Mouse (Mus musculus) liver, embryonic 12.5 days (tissue): Measurements from ENCODE around the gene Nup188. TPM values are rescaled to one million over a fixed set of nuclear protein-coding genes. Genes with fewer than 3 reads are reported as not detected.
A peak's percentile ranks its signal among the peaks of the same experiment; 100 is the strongest.

Source experiments
- ATAC-seq: fragments of 200-750 bp; cut with Nextera tagmentation; 2 replicates; pipeline ENCODE4 v1.8.0; 2017; ENCODE audit warnings: moderate number of reproducible peaks, mild to moderate bottlenecking, moderate library complexity
- H3K27ac ChIP-seq: fragments of 300-500 bp; sonication (generic); 2 replicates; pipeline ENCODE4 v1.5.1; 2016; ENCODE audit warnings: mild to moderate bottlenecking
- H3K27me3 ChIP-seq: fragments of 300-500 bp; sonication (generic); replicated peaks from 2 replicates; pipeline ENCODE4 v1.6.1; 2016; ENCODE audit warnings: mild to moderate bottlenecking, moderate library complexity
- H3K36me3 ChIP-seq: fragments of 300-500 bp; sonication (generic); 2 replicates; pipeline ENCODE4 v1.6.1; 2016; ENCODE audit warnings: mild to moderate bottlenecking, moderate library complexity
- H3K4me1 ChIP-seq: fragments of 300-500 bp; sonication (generic); 2 replicates; pipeline ENCODE4 v1.6.1; 2016
- H3K4me2 ChIP-seq: fragments of 300-500 bp; sonication (generic); 2 replicates; pipeline ENCODE4 v1.6.1; 2016; ENCODE audit warnings: mild to moderate bottlenecking, moderate library complexity
- H3K4me3 ChIP-seq: fragments of 300-500 bp; sonication (generic); 2 replicates; pipeline ENCODE4 v1.5.1; 2016; ENCODE audit warnings: mild to moderate bottlenecking, moderate library complexity
- H3K9ac ChIP-seq: fragments of 300-500 bp; sonication (generic); 2 replicates; pipeline ENCODE4 v1.6.1; 2016; ENCODE audit warnings: mild to moderate bottlenecking, moderate library complexity
- H3K9me3 ChIP-seq: fragments of 300-500 bp; sonication (generic); replicated peaks from 2 replicates; pipeline ENCODE4 v1.6.1; 2016; ENCODE audit warnings: mild to moderate bottlenecking, moderate library complexity
- WGBS: fragments of 180-500 bp; shearing (Covaris S2); methylation state at CpG from one replicate; pipeline ENCODE4 v1.1.7; 2016; ENCODE audit not compliant: insufficient replicate concordance; 5-methylcytosine and 5-hydroxymethylcytosine counted together
- polyA plus RNA-seq: library from polyadenylated mRNA; unstranded; fragments of >200 nt; fragmentation: Nextera tagmentation; extraction: Ambion mirVana; gene quantifications from 2 replicates; pipeline ENCODE4 v1.2.1, GENCODE M21; 2016

Gene Nup188
- polyA plus RNA-seq, 1 experiment from 2014 or later, result 23.9 TPM

DNA sequence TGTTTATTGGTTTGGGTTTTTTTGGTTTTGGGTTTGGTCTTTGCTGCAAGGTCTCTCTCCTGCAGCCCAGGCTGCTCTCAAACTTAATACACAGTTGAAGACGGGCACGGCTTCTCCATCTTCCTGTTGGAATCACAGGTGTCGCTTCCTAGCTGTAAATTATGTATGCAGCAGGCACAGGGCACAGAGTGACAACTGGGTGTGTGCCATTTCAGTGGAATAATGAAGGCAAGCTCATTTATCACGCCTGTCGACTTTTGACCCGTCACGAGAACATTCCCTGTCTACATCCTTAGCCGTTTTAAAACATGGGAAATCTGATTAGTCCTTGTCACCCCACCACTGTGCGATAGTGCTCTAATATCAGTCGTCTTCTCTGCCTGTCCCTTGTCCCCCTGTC, 74.4 kb downstream of the Nup188 start:
- Histone ChIP-seq H3K4me2 (no peak overlapping the region), H3K27ac (no peak overlapping the region), H3K36me3 (no peaks in the 10 kb centered on the region), H3K4me3 (no peak overlapping the region), H3K9me3 (0 out of 2 replicates have a peak, but pooled peaks cover 4% of the 10 kb centered on the region), H3K9ac (no peak overlapping the region), H3K4me1 (peaks cover 57% of the 10 kb centered on the region), H3K27me3 (no peaks in the 10 kb centered on the region)
- 75% methylated on average over 10 of the region's 10 CpGs for WGBS
- ATAC-seq, result no peak

DNA sequence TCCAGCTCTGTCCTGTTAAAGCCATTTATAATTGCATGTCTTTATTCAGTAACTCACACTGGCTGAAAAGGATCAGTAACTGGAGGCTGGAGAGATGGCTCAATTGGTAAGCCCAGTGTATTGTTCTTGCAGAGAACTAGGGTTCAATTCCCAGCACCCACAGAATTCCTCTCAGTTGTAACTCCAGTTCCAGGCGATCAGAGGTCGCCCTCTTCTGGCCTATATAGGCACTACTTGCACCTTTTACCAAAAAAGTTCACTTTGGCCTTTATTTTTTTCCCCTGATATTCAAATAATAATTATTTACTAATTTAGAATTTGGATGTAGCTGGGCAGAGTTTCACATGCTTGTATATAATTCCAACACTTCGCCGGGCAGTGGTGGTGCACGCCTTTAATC, 76.7 kb downstream of the Nup188 start:
- H3K27me3 ChIP-seq, result no peaks in the 10 kb centered on the region
- no peak for ATAC-seq
- 0 out of 2 replicates have a peak, but pooled peaks cover 4% of the 10 kb centered on the region for H3K9me3 ChIP-seq
- H3K9ac ChIP-seq, result 0 out of 2 replicates have a peak overlapping the region, but pooled peaks have one; percentile 50
- no peak overlapping the region for H3K4me2 ChIP-seq
- H3K4me3 ChIP-seq, result no peak overlapping the region
- peaks cover 45% of the 10 kb centered on the region for H3K4me1 ChIP-seq
- no peak overlapping the region for H3K27ac ChIP-seq
- H3K36me3 ChIP-seq, result peaks cover 19% of the 10 kb centered on the region
- 67% methylated on average over 5 of the region's 5 CpGs for WGBS

DNA sequence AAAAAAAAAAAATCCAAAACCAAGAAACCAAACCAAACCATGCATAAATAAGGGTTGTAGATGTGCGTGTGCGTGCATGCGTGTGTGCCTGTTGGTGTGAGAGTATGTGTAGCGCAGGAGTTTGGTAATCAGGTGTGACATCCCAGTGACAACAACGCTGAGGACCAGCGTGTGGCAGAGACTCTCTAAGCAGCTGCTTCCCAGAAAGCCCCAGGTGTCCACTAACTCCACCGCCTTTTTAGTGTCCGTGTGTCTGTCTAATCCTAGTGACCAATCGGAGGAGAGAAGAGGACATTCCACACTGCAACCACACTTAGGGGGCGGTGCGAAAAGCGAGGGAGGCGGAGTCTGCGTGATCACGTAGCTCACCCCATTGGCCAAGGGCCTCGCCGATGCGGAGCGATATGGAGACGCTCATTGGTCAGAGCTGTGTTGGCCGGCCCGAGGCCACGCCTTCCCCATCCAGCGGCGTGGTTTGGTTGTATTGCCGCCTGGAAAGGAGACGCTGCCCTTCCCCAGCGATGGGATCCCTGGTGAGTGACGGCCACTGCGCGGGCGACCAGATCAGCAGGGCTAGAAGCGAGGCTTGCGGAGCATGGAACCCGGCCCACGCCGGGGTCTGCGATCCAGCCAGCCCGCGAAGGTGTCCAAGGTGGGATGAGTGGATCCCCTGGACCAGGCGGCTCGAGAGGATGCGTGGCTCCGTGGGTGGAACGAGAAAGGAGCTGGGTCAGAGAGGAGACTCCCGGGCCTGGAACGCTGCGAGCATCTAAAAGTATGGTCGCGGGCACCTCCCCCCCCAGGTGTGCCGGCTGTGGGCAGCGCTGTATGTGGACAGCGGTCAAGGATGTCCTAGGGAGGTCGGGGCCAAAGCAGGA, 77.8 kb downstream of the Nup188 start, which contains the start of gene Miga2:
Miga2 (plus strand) TSS at position 461 of the 878 bp plus-strand sequence.
- H3K4me1 ChIP-seq, result peaks cover 35% of the 10 kb centered on the region
- peak; percentile 97 for ATAC-seq
- peak within 1 kb of the TSS; percentile 75 for H3K27ac ChIP-seq
- H3K36me3 ChIP-seq, result peaks cover 30% of the 10 kb centered on the region
- no peaks in the 10 kb centered on the region for H3K27me3 ChIP-seq
- peak within 1 kb of the TSS; percentile 91 for H3K9ac ChIP-seq
- under 1% methylated on average over 54 of the region's 54 CpGs for WGBS
- 0 out of 2 replicates have a peak, but pooled peaks cover 4% of the 10 kb centered on the region for H3K9me3 ChIP-seq
- peak within 1 kb of the TSS; percentile 92 for H3K4me3 ChIP-seq
- peak within 1 kb of the TSS; percentile 94 for H3K4me2 ChIP-seq

DNA sequence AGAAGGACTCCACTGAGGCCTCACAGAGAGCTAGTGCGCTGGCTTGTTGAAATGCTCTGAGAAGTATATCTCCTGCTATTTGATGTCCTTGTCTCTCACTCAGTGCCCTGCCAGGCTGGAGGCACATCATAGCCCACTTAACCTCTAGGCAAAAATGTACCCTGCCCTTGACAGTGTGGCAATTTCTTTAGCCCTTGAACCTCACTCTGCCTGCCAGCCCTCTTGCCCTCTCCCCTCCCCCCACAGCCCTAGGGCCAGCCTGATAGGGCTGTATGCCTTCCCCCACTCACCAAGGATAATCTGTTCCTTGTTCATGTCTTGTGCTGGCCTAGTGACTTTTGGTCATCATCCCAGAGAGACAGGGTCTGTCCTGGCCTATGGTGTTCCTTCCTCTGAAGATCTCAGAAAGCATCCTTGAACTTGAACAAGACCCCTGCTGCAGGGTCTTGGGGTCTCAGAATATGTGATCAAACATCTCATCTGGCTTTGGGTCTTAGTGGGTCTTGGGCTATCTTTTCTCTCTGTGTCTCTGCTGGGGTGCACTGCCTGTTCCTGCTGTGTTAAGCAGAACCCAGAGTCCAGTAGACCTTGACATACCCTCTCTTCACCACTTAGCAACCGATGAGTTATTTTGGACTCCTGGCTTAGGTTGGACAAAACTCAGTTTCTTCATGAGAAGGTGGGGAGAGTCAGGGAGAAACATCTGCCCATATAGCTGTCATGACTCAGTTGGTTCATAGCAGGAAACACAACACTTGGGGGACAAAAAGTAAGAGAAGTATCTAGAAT, 79.3 kb downstream of the Nup188 start:
- ATAC-seq, result no peak
- Histone ChIP-seq H3K9me3 (0 out of 2 replicates have a peak, but pooled peaks cover 4% of the 10 kb centered on the region), H3K4me2 (peak overlapping the region; percentile 94), H3K4me1 (peaks cover 27% of the 10 kb centered on the region), H3K9ac (peak overlapping the region; percentile 91), H3K4me3 (peak overlapping the region; percentile 92), H3K27ac (0 out of 2 replicates have a peak overlapping the region, but pooled peaks have one; percentile 75), H3K36me3 (peaks cover 45% of the 10 kb centered on the region), H3K27me3 (no peaks in the 10 kb centered on the region)
- 84% methylated on average over 2 of the region's 2 CpGs for WGBS

DNA sequence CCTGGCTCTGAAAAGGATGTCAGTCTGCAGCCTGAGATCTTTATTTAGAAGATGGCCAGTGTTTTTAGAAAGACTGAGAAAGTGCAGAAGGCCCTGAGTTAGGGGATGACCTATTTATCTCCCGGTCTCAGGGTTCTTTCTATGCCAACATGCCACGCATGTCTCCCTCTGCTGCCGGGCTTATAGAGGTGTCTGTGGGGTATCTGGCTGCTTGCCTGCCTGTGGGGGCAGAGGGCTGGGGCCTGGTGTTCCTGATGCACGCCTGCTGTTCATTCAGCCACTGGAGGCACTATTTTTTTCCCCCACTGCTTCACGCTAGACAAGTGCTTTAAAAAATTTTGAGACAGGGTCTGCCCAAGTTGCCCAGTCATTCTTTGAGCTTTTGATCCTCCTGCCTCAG, 80.0 kb downstream of the Nup188 start:
- H3K27me3 ChIP-seq, result no peaks in the 10 kb centered on the region
- WGBS, result 71% methylated on average over 5 of the region's 5 CpGs
- H3K36me3 ChIP-seq, result peaks cover 52% of the 10 kb centered on the region
- no peak overlapping the region for H3K4me2 ChIP-seq
- H3K27ac ChIP-seq, result no peak overlapping the region
- no peak for ATAC-seq
- no peak overlapping the region for H3K4me3 ChIP-seq
- peaks cover 27% of the 10 kb centered on the region for H3K4me1 ChIP-seq
- no peak overlapping the region for H3K9ac ChIP-seq
- H3K9me3 ChIP-seq, result 0 out of 2 replicates have a peak, but pooled peaks cover 4% of the 10 kb centered on the region

DNA sequence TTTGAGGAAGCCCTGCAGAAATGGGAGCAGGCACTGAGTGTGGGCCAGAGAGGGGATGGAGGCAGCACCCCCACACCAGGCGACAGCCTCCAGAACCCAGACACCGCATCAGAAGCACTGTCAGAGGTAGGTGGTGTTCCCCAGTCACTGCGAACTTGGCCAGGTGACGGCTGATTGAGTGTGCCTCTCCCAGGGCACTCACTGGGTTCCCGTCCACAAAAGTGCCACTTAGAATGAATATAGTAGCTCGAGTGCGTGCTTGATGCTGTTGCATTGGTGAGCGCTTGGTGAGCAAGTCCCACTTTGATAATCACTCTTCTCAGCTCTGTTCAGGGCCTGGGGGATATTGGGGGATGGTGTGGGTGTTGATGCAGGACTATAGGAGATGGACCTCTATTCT, 85.3 kb downstream of the Nup188 start:
- Histone ChIP-seq H3K36me3 (peaks cover 92% of the 10 kb centered on the region), H3K27ac (no peak overlapping the region), H3K9me3 (no peaks in the 10 kb centered on the region), H3K9ac (no peak overlapping the region), H3K4me2 (no peak overlapping the region), H3K27me3 (no peaks in the 10 kb centered on the region), H3K4me1 (peaks cover 8% of the 10 kb centered on the region; the same call in 1 of the 2 replicates), H3K4me3 (no peak overlapping the region)
- WGBS, result 91% methylated on average over 8 of the region's 8 CpGs
- no peak for ATAC-seq

DNA sequence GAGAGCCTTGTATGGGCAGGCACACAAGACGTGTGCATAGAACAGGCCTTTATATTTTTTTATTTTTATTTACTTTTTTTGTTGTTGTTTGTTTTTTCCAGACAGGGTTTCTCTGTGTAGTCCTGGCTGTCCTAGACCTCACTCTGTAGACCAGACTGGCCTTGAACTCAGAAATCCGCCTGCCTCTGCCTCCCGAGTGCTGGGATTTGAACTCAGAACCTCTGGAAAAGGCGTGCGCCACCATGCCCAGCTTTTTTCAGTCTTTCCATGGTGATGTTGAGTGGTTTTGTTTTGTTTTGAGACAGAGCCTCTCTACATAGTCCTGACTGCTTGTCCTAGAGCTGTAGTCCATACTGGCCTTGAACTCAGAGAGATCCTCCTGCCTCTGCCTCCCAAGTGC, 86.5 kb downstream of the Nup188 start:
- peaks cover 94% of the 10 kb centered on the region for H3K36me3 ChIP-seq
- H3K9me3 ChIP-seq, result no peaks in the 10 kb centered on the region
- no peak overlapping the region for H3K9ac ChIP-seq
- H3K4me1 ChIP-seq, result peaks cover 10% of the 10 kb centered on the region; the same call in 1 of the 2 replicates
- H3K4me3 ChIP-seq, result no peak overlapping the region
- no peaks in the 10 kb centered on the region for H3K27me3 ChIP-seq
- ATAC-seq, result no peak
- H3K4me2 ChIP-seq, result no peak overlapping the region
- WGBS, result 90% methylated on average over 5 of the region's 5 CpGs
- no peak overlapping the region for H3K27ac ChIP-seq

DNA sequence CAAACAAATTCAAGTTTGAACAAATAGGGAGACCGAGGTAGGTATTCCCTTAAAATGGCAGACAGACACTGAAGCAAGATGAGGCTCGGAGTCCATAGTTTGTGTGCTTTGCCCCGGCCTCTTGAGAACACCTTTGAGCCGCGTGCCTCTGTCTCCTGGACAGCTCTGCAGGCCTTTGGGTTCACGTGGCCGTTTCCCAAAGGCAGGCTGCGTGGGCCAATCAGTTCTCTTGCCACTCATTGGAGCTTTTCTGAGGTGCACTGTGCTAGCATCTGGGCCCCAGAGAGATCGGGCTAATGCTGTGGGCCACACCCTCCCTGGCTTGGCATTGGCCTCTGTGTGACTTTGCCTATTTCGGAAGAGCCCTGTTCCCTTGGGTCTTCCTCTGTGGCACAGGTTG, 89.7 kb downstream of the Nup188 start:
- WGBS, result 83% methylated on average over 10 of the region's 10 CpGs
- H3K27me3 ChIP-seq, result no peaks in the 10 kb centered on the region
- H3K9me3 ChIP-seq, result no peaks in the 10 kb centered on the region
- no peak overlapping the region for H3K9ac ChIP-seq
- no peak overlapping the region for H3K27ac ChIP-seq
- no peak for ATAC-seq
- H3K4me2 ChIP-seq, result no peak overlapping the region
- peaks cover 39% of the 10 kb centered on the region for H3K4me1 ChIP-seq
- H3K4me3 ChIP-seq, result no peak overlapping the region
- peaks cover 91% of the 10 kb centered on the region for H3K36me3 ChIP-seq

DNA sequence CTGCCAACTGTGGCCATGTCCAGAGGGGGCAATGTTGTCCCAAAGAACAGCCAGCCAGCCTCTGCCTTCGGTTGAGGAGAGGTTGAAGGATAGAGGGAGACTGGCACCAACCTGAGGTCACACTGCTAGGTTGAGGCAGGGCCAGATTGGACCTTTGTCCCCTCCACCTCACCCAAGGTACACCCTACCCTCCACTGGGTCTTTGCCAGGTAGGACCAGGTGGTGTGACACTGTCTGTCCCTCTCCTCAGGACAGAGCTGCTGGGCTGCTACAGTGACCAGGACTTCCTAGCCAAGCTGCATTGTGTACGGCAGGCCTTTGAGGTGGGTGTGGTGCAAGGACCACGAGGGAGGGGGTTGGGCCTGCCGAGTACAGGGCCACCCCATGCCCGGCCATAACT, 91.5 kb downstream of the Nup188 start:
- Histone ChIP-seq H3K27me3 (no peaks in the 10 kb centered on the region), H3K4me2 (no peak overlapping the region), H3K4me1 (peaks cover 58% of the 10 kb centered on the region), H3K9me3 (no peaks in the 10 kb centered on the region), H3K9ac (no peak overlapping the region), H3K27ac (no peak overlapping the region), H3K36me3 (peaks cover 91% of the 10 kb centered on the region), H3K4me3 (no peak overlapping the region)
- no peak for ATAC-seq
- WGBS, result 71% methylated on average over 5 of the region's 5 CpGs

DNA sequence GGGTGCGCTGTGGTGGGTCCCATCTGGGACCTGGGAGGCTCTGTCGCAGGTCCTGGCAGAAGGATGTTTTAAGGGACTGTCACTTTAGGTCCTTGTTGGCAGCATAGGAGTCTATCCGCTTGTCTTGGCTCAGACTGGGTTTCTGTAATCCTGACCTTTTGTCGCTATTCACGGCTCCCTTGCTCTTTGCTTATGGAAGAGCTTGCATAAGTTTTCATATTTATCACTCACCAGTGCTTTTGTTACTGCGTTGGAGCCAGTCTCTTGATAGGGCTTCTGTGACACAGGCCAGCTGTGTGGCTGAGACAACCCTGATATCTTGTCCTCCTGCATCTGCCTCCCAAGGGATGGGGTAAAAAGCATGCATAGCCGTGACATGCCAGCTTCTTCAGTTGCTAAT, 93.1 kb downstream of the Nup188 start:
- WGBS, result 67% methylated on average over 7 of the region's 7 CpGs
- Histone ChIP-seq H3K4me2 (peak overlapping the region; percentile 54; the same call in 1 of the 2 replicates), H3K27me3 (no peaks in the 10 kb centered on the region), H3K9me3 (no peaks in the 10 kb centered on the region), H3K9ac (peak overlapping the region; percentile 2; the same call in 1 of the 2 replicates), H3K36me3 (peaks cover 92% of the 10 kb centered on the region), H3K4me3 (no peak overlapping the region), H3K27ac (peak overlapping the region; percentile 75), H3K4me1 (peaks cover 69% of the 10 kb centered on the region)
- peak; percentile 53; the same call in 1 of the 2 replicates for ATAC-seq

DNA sequence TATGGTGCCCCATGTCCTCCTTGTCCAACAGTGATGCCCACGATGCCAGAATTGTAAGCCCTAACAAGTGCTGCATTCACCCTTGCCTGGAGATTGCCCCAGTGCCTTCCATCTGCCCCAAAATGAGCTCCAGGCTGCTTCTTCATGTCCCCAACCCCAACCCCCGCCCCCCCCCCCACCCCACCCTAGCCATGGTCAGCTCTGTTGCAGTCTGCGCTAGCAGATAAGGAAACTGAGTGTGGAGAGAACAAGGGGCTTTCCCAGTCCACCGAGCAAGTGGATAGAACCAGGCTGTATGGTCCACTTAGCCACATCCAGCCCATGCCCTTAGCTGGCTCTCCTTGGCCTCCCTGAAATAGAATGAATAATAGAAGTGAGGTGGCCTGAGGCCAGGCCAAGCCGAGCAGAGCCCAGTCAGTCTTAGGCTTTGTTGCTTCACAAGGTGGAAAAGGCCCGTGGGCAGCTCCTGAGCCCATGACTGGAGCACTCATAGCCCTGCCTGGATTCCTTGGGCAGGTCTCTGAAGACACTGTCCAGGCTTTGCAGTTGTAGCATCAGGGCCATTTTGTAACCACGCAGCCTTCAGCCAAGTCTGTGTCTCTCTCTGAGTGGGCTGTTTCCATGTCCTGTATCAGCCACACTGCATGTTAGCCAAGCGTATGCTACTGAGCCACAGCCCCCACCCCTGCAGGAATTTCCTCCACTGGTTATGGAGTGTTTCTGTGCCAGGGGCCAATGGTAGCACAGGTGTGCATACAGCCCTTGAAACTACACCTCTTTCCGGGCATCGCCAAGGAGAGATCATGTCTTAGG, 94.6 kb downstream of the Nup188 start:
- Histone ChIP-seq H3K27me3 (no peaks in the 10 kb centered on the region), H3K4me1 (peaks cover 70% of the 10 kb centered on the region), H3K4me2 (peak overlapping the region; percentile 54), H3K27ac (peak overlapping the region; percentile 78), H3K9ac (peak overlapping the region; percentile 66), H3K9me3 (no peaks in the 10 kb centered on the region), H3K36me3 (peaks cover 98% of the 10 kb centered on the region), H3K4me3 (no peak overlapping the region)
- peak; percentile 53; the same call in 1 of the 2 replicates for ATAC-seq
- 61% methylated on average over 10 of the region's 10 CpGs for WGBS
